Mouse (Mus musculus): ENCODE results near the gene Cryzl1. TPM values are rescaled to one million over a fixed set of nuclear protein-coding genes. Genes with fewer than 3 reads are reported as not detected.

Gene Cryzl1
- 10 to 100 TPM; 23.6 to 26.4 TPM for total RNA-seq (2021)
- long read RNA-seq, experiment 1, transcript Cryzl1-201 (13 exons, 1,965 nt), result major isoform, 38 of 60 reads
- long read RNA-seq, experiment 1, partial matches to known transcripts, result 10 of 60 reads
- long read RNA-seq, experiment 1, other reads (novel, unspliced or antisense), result 11 of 60 reads
- long read RNA-seq, experiment 2, transcript Cryzl1-201 (13 exons, 1,965 nt), result major isoform, 26 of 43 reads
- long read RNA-seq, experiment 2, partial matches to known transcripts, result 4 of 43 reads
- long read RNA-seq, experiment 2, other reads (novel, unspliced or antisense), result 10 of 43 reads

DNA sequence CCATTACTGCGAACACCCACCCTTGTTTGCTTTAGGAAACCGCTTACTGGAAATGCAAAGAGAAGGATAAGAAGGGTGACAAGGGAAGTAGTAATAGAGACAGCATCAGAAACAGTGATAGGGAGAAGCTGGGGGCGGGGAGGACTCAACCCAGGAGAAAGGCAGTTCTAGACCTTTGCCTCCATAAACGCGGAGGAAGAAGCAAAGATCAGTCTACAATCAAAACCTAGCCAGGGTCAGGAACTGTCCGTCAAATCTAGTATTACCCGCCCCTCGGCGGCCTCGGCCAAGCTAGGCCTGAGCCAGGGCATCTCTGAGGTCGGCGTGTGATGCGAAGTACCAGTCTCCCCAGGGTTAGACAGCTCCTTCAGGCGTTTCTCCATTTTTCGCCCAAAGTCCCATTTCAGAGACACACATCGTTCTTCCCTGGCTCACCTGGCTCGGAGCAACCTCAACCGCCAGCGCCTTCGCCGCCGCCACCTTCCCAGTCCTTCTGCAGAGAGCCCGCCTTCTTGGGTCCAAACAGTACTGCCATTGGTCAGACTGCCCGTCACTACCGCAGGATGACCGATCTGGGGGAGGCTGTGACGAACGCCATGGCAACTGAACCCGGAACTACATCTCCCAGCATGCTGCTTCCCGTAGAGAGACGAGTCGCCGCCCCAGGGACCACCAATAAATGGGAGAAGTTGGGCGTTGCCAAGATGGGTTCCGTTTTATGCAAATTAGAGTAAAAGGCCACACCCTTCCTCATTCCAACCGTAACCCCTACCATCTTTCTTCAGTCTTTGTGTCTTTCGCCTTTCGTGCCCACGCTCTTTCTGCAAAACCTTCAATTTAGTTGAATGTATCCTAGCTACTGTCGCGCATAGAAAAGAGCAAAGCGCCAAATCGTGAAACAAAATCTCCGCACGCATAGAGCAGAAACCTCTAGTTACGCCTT lies at the start of gene Cryzl1:
TSS of gene Cryzl1 (minus strand) at position 853 of the 943 bp plus-strand sequence.
- peak; percentile 96 to 98 for DNase-seq
- intact Hi-C loops (cut with DNase I), result loop anchor here (5.0 to 10.0 kb wide), 2 partner anchors 36 to 576 kb away; partner anchors contain the start of gene Smim11

- intact Hi-C loops (cut with DNase I), result no loop called here
Observed at GRCm38 (mm10) chr16:91772586-91772985, 43.8 kb upstream of the Cryzl1 start.

GRCm38 (mm10) chr16:91771334-91771733 lies 42.6 kb upstream of the Cryzl1 start:
- no peak for DNase-seq
- intact Hi-C loops (cut with DNase I), result no loop called here

More at GRCm38 (mm10) chr16:91772586-91772985, 43.8 kb upstream of the Cryzl1 start:
- no peak for DNase-seq

DNA sequence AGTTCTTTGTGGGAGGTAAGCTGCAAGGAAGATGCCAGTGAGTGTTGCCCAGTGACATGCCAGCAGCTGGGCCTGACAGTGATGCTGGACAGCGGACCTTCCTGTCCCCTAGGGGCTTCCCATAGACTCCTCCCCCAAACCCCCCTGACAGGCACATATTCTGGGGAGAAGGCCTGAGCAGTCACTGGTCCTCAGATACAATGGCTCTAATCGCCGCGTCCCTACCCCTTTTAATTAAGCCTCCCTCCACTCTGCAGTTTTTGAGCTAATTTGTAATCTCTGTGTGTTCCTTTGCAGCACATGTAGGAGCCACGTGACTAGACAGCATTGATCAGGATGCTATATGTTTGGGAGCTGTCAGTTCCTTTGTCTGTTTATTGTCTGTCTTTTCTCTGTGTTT lies 41.9 kb upstream of the Cryzl1 start:
- intact Hi-C loops (cut with DNase I), result no loop called here
- no peak for DNase-seq

- intact Hi-C loops (cut with DNase I), result no loop called here
- DNase-seq, result no peak
Observed at GRCm38 (mm10) chr16:91769911-91770310, 41.1 kb upstream of the Cryzl1 start.

- peak; percentile 36 to 37 for DNase-seq
- intact Hi-C loops (cut with DNase I), result no loop called here
Observed at GRCm38 (mm10) chr16:91768586-91768985, 39.8 kb upstream of the Cryzl1 start.

DNA sequence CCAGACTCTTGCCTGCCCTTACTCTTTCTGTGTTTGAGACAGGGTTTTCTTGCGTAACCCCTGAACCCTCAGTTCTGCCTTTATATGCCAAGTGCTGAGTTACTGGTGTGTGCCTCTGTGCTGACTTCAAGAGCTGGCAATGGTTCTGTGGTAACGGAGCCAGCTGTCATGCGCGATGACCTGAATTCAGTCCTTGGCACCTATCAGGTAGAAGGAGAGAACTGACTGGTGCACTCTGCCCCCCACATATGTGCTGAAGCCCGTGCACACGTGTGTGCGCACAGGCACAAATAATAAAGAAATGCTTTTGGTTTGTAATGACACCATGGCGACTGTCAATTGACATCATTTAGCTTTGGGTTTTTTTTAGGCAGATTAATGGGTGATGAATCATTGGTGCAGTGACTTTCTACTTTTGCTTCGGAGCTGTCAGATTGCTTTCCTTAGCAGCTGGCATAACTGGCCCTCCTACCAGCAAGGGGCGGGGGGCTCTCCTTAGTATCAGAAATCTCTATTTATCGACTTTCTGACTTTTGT lies 38.5 kb upstream of the Cryzl1 start:
- intact Hi-C loops (cut with DNase I), result no loop called here
- peak; percentile 39 to 42 for DNase-seq

- intact Hi-C loops (cut with DNase I), result no loop called here
- no peak for DNase-seq
Observed at GRCm38 (mm10) chr16:91765816-91766210, 37.0 kb upstream of the Cryzl1 start.

DNA sequence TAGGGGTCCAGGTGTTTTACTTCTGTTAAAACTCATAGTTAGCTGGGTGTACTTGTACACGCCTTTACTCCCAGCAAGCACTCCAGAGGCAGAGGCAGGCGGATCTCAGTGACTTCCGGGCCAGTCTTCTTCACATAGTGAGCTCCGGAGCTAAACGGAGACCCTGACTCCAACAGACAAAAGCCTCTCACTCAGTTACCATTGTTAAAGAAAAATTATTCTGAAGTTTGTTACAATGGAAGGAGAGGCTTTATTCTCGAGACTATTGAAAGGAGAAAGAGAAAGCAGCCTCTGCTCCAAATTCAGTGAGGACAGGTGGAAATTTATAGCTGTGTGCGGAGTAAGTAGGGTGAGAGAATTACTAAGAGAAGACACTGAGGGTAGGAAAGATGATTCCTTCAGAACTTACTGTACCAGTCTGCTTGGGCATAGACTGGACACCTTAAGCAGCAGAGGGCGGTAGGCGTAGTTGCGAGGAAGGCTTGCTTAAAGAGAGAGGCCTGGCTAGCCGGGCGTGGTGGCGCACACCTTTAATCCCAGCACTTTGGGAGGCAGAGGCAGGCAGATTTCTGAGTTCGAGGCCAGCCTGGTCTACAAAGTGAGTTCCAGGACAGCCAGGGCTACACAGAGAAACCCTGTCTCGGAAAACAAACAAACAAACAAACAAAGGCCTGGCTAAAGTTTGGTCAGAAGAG lies 36.5 kb upstream of the Cryzl1 start:
- intact Hi-C loops (cut with DNase I), result no loop called here
- DNase-seq, result no peak

GRCm38 (mm10) chr16:91764414-91764813 lies 35.6 kb upstream of the Cryzl1 start:
- no peak for DNase-seq
- intact Hi-C loops (cut with DNase I), result no loop called here

DNA sequence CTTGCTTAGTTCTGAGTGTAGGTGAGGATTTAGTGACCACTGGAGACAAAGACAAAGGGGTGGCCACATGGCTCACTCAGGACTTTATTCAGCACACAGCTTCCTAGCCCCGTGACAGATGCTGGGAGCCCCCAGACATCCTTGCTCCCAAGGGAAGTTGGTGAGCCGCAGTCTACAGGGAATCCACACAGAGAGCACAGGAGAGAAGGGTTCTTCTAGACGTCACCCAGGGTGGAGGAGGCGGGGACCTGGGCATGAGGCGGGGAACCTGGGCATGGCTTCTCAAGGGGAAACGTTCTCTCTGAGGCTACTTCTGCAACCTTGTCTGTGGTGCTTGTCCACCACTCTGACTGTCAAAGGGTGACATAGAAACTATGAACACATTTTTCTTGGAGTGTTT lies 35.2 kb upstream of the Cryzl1 start:
- no peak for DNase-seq
- intact Hi-C loops (cut with DNase I), result no loop called here

DNA sequence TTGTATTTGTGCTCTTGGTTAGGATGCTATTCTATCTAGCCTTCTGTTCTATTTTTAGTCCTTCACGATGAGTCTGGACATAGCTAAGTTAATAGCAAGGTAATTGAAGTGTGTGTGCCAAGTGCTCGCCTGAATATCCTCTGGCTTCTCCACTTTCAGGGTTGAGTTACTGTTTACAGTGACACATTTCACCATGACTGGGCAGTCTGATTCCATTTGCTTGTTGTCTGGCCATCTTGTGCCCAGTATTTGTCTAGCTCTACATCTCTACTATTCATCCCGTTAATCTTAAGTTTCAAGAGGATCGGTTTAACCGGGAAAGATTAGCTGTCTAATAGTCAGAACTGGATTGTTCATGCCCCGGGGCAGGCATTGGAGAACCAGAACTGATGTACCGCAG lies 33.7 kb upstream of the Cryzl1 start:
- intact Hi-C loops (cut with DNase I), result no loop called here
- DNase-seq, result no peak

DNA sequence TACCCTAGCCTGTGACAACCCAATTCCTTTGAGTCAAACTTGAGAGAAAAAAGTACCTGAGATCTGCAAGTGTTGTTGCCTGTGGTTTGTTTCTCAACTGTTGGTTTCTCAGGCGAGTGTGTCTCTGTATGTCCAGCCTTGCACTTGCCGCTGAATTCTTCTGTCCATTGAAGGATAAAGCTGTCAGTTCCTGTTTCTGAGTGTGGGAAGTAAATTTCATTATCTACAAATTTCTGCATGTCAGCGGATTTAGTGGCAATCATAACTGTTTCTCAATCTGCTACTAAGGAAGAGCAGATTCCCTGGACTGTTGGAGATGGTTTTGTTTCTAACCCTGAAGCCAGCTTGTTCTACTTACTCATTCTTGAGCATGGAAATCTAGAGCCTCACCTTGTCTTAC lies 33.0 kb upstream of the Cryzl1 start:
- intact Hi-C loops (cut with DNase I), result no loop called here
- no peak for DNase-seq

DNA sequence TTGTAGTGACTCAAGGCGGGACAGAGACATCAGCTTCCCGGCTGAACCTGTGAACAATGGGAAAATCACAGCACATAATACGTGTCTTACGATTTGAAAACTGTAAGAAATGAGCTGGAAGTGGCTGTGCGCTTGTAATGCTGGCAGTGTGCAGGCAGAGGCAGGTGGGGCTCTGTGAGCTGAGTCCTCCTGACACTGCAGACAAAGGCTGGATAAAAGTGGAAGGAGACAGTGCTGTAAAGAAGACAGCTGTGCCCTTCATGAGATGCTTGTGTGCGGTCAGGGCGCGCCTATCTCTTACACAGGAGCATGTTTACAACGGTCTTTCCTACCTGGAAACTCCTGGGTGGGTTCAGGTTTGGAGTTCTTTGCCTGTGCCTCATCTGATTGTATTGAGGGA lies 32.4 kb upstream of the Cryzl1 start:
- intact Hi-C loops (cut with DNase I), result no loop called here
- no peak for DNase-seq

- intact Hi-C loops (cut with DNase I), result no loop called here
- no peak for DNase-seq
Observed at GRCm38 (mm10) chr16:91754957-91755356, 26.2 kb upstream of the Cryzl1 start.

DNA sequence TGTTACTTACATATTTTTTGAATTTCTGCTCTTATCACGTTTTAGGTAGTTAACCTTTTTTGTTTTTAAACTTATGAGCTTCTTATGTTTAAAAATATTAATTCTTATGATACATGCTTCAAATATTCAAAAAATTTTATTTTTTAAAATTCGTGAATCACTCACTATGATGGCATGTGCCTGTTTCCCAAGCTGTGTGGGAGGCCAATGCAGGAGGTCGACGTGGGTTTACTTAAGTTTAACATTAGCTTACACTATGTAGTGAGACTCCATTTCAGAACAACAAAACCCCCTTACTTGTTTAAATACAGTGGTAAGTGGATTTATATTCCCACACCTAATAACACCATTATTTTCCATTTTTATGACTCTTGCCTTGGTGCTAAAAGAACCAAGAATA lies 24.8 kb upstream of the Cryzl1 start:
- no peak for DNase-seq
- intact Hi-C loops (cut with DNase I), result no loop called here

DNA sequence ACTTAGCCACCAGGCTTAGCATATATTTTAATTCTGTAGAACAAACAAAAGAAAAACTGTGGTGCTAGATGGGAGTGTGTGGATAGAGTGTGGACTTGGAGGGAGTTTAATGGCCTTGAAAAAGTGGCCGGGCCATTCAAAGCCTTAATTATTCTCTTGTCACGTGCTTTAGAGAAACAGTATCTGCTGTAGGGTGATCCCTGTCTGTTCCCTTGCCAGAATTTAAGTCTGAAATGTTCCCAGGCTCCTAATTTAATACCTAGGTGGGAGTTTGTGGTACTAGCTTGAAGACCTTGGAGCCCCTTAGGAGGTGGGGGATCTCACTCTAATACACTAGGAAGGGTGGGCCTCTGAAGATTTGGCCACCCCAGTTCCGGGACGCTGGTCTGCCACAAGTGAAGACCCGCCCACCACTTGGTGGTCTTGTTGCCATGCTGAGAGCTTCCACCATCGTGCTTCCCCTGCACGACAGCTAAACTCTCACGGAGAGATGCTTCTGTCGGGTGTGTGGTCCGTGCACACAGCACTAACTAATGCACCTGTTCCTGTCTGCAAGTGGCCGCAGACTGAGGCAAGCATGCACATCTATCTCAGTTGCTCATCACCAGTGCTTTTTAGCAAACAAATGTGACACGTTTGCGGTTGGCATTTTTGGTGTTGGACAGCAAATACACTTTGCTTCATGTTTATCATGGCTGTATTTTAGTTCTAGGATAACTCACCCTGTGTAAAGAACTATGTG lies 23.0 kb upstream of the Cryzl1 start:
- intact Hi-C loops (cut with DNase I), result no loop called here
- no peak for DNase-seq

- no peak for DNase-seq
- intact Hi-C loops (cut with DNase I), result no loop called here
Observed at GRCm38 (mm10) chr16:91747567-91747966, 18.8 kb upstream of the Cryzl1 start.

- DNase-seq, result peak; percentile 40 to 51
Observed at GRCm38 (mm10) chr16:91746101-91746950, 17.6 kb upstream of the Cryzl1 start.

More at GRCm38 (mm10) chr16:91746101-91746950, 17.6 kb upstream of the Cryzl1 start:
- intact Hi-C loops (cut with DNase I), result no loop called here
